Mouse (Mus musculus): ENCODE measurements around the gene Sox21. TPM values are rescaled to one million over a fixed set of nuclear protein-coding genes. Genes with fewer than 3 reads are reported as not detected.

Sox21 gene
- polyA plus RNA-seq, 1 experiment = not detected

DNA sequence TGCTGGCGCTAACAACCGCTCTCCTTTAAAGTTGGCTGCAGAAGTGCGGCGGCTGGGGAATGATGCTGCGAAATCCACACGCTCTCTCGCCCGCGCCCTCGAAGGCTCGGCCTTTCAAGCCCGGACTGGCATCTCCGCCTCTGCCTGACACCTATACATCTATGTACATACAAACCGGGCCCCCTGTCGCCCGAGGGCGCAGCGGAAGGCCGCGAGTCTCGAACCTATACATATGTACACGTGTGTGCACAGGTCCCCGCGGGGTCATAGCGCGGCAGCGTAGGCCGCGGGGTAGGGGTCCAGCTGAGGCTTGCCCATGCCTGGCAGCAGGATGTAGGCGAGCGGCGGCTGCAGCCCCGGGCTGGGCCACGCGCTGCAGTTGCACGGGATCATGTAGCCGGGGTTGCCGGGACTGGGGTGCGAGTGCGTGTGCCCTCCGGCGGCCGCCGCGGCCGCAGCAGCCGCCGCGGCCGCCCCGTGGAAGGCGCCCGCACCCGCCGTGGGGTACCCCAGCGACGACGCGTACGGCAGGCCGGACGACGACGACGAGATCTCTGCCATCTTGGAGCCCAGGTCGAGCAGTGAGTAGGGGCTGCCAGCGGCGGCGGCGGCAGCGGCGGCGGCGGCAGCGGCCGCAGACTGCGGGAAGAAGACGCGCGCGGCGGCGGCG lies 2.2 kb downstream of the Sox21 start:
- H3K4me3 ChIP-seq (ENCODE audit: insufficient read depth, low read depth, low read length) = peak overlapping the region; percentile 55
- H3K27ac ChIP-seq (replicated peaks; ENCODE audit: low read depth, low read length) = no peak overlapping the region
- H3K4me1 ChIP-seq (ENCODE audit: control insufficient read depth, insufficient read depth, insufficient read length, low read length) = peaks cover 2% of the 10 kb centered on the region; the same call in 1 of the 2 replicates

DNA sequence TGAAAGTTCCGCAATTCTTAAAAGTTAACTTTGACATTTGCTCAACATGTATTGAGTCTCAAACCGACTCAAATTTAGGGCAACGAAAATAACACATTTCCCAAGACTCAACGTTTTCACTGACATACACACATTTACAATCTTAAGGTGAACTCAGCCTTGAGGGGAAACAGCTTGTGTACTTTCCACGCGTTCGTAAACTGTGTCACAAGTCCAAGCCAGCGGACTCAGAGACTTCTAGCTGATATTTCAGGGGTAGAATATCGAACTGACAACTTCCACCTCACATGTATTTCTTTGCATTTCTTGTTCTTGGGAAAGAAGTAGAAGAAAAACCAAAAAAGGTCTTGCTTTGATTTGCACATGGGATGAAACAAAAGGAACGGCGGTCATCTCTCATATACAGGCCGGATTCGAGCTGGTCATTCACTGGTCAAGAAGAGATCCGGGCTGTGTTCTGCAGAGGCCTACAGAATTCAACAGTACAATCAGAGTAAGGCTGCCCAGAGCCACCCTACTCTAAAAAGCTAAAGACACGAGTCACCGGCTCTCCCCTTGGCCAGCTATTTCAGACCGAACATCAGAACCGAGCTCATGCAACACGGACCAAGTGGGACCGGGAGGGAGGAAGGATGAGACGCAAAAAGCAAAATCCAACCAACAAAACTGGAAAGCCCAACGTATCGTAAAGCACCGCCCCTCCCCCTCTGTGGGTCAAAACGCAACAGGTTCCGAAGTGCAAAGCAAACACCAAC lies 2.9 kb downstream of the Sox21 start:
- H3K4me1 ChIP-seq (ENCODE audit: control insufficient read depth, insufficient read depth, insufficient read length, low read length) = peaks cover 2% of the 10 kb centered on the region; the same call in 1 of the 2 replicates
- H3K4me3 ChIP-seq (ENCODE audit: insufficient read depth, low read depth, low read length) = peak overlapping the region; percentile 19; the same call in 1 of the 2 replicates
- no peak overlapping the region for H3K27ac ChIP-seq (replicated peaks; ENCODE audit: low read depth, low read length)

DNA sequence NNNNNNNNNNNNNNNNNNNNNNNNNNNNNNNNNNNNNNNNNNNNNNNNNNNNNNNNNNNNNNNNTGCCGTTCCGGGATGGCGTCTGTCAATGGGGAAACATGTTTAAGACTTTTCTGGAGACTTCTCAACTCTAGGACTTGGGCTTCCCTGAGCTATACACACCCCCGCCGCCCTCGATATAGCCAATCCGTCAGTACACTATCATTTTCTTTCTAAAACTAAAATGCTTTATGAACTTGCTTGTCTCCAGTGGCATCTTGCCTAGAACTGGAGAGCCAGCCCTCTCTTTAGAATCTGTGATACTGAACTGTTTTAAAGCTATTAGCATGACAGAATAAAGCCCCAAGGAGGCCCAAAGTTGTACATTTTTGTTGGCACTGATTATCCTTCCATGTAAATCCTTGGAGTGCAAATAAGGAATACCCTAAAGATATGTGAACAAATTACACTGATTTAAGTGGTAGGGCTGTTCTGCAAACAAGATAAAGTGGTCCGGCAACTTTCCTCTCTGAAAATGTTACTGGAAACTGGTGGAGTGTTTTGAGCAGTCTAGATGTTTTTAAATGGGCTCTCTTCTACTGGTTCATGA lies 4.4 kb downstream of the Sox21 start:
- Histone ChIP-seq H3K4me1 (ENCODE audit: control insufficient read depth, insufficient read depth, insufficient read length, low read length) (peaks cover 2% of the 10 kb centered on the region; the same call in 1 of the 2 replicates), H3K27ac (replicated peaks; ENCODE audit: low read depth, low read length) (no peak overlapping the region), H3K4me3 (ENCODE audit: insufficient read depth, low read depth, low read length) (no peak overlapping the region)

DNA sequence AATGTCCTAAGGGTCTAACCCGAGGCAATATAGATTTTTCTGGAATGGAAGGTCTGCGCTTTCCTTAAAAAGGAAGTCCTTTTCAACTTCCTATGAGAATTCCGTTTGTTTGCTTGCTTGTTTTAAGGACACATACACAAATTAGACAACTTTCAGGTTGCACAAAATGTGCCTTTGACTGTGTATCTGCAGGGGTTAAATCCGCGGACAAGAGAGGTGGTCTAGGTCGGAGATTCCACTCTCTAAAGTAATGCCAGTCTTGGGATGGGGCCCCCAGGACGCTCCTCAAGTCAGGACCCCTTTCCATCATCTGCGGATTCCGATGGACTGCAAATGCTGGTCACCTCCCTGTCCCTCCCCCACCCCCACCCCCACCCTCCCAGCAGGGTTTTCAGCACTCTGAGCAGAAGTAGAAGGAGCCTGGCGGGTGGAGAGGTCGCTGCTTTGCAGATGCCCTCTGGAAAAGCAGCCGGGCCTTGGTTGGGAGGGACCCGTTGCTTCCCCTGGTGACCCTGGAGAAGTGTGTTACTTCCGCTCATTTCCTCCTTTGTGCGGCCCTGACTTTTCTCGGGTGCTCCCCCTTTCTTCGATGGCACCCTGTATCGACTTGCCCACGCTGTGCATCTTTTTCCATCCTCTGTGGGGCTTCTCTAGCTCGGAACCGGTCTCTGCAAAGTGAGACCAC lies 10.2 kb downstream of the Sox21 start:
- H3K4me1 ChIP-seq (ENCODE audit: control insufficient read depth, insufficient read depth, insufficient read length, low read length) = no peaks in the 10 kb centered on the region
- no peak overlapping the region for H3K4me3 ChIP-seq (ENCODE audit: insufficient read depth, low read depth, low read length)
- H3K27ac ChIP-seq (replicated peaks; ENCODE audit: low read depth, low read length) = no peak overlapping the region

DNA sequence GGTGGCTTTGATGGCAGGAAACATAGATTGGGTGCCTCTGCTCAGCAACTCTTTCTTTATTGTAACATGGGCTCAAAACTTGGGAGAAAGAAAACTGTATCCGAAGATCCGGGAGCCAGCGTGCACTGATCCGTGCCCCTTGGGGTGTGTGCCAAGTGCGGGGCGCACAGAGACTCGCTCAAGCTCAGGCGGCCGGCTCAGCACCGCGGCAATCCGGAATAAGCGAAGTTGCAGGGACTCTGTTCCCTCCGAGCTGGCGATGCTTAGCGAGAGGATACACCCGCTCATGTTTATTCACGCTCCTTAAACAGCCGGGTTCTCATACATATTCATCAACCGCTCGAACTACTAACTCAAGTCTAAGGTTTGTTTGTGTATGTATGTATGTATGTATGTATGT lies 10.9 kb downstream of the Sox21 start:
- Histone ChIP-seq H3K4me3 (ENCODE audit: insufficient read depth, low read depth, low read length) (no peak overlapping the region), H3K4me1 (ENCODE audit: control insufficient read depth, insufficient read depth, insufficient read length, low read length) (no peaks in the 10 kb centered on the region), H3K27ac (replicated peaks; ENCODE audit: low read depth, low read length) (no peak overlapping the region)

DNA sequence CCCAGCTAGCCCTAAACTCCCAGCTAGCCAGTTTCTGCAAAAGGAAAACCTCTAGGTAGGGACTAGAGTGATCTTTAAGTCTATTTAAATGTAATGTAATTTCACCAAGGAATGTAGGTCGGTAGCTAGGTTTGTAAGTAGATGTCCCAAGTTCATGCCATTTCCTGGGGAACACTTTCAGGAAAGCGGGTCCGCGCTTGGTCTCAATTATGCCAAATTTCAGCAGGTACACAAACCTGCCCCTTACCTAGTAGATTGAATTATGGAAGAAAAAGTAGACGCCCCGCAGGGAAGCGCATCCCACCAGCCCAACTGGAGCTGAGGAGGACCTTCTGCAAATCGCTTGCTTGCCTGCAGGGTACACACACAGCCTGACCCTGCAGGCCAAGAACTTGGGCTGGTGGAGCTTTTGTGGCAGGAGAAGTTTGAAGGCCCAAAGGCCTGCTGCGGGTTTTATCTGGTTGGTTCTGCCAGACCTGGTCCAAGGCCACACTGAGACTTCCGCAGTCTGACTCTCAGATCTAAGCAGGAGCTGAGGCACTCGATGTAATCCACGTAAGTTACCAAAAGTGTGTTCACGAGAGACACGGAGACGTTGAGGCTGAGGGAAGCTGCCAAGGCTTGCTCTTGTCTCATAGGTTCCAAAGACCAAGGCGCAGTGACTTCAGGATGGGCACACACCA lies 11.6 kb downstream of the Sox21 start:
- Histone ChIP-seq H3K4me3 (ENCODE audit: insufficient read depth, low read depth, low read length) (no peak overlapping the region), H3K4me1 (ENCODE audit: control insufficient read depth, insufficient read depth, insufficient read length, low read length) (no peaks in the 10 kb centered on the region), H3K27ac (replicated peaks; ENCODE audit: low read depth, low read length) (no peak overlapping the region)

DNA sequence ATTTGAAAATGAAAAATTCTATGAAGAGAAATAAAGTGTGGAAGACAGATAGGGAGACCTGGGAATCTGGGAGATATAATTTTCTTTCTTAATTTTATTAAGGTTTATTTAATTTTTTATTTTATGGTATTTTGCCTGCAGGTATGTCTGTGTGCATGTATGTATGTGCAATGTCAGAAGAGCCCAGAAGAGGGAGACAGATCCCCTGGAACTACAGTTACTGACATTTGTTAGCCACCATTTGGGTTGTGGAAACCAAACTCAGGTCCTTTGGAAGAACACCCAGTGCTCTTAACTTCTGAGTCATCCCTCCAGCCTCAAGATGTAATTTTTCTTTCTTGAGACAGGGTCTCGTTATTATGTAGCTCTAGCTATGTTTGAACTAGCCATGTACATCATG lies 15.9 kb downstream of the Sox21 start:
- Histone ChIP-seq H3K27ac (replicated peaks; ENCODE audit: low read depth, low read length) (no peak overlapping the region), H3K4me1 (ENCODE audit: control insufficient read depth, insufficient read depth, insufficient read length, low read length) (no peaks in the 10 kb centered on the region), H3K4me3 (ENCODE audit: insufficient read depth, low read depth, low read length) (no peak overlapping the region)

DNA sequence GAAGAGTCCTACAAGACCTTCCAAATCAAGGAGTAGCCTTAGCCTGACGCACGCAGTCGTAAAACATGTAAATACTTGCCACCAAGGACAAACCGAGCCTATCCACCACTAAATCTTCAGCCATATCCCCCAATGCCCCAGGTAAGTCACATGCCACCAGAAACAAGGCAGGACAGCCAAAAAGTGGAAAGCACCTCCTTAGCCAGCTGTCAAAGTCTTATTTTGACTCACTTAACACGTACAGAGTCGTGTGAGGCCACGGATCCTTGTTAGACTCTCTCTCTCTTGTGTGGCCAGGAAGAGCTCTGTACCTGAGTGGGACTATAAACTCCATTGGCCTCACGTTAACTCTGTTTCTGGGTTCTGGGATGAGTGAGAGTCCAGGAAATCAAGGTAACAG lies 20.0 kb downstream of the Sox21 start:
- Histone ChIP-seq H3K4me1 (ENCODE audit: control insufficient read depth, insufficient read depth, insufficient read length, low read length) (no peaks in the 10 kb centered on the region), H3K4me3 (ENCODE audit: insufficient read depth, low read depth, low read length) (no peak overlapping the region), H3K27ac (replicated peaks; ENCODE audit: low read depth, low read length) (no peak overlapping the region)

DNA sequence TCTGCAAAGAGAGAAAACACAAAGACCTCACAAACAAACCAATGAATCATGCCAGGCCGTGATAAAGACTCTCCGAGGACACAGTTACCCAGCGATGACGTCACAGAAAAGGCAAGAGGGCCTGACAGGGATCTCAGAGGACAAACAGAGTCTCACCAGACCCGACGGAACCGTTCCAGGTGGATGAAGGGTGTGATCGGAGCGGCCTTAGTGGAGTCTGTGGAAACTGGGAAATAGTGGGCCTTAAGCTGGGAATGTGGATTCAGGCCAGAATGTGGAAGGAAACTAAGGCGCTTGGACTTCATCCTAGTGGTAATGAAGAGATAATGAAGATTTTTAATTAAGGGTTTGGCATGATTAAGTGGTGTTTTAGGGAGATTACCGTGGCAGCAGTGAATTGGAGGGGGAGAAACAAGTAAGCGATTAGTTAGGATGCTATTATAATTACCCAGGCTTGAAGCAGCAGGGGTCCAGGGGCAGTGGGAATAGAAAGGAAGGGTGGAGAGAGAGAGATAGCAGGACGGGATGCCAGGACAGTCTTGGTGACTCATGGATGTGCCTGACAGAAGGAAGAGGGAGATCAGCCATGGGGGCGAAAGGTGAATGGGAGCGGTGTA lies 24.5 kb downstream of the Sox21 start:
- H3K4me1 ChIP-seq (ENCODE audit: control insufficient read depth, insufficient read depth, insufficient read length, low read length) = no peaks in the 10 kb centered on the region

DNA sequence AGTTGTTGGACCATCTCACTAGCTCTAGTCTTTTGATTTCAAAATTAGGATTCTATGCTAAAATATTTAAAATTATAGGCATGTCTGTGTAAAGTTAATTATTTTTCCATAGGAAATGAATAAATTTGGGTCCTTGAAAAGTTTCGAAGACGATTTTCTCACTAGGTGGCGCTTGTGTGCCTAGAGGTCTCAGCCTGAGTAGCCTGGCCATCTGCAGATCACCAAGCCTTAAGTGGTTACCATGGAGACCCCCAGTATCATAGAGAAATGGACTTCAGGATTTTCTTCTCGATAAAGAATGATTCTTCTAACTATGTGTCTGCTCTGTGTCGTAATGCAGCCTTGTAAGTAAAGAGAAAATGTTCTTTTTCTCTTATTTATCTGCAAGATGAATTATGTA lies 27.2 kb downstream of the Sox21 start:
- no peak overlapping the region for H3K27ac ChIP-seq (replicated peaks; ENCODE audit: low read depth, low read length)
- no peaks in the 10 kb centered on the region for H3K4me1 ChIP-seq (ENCODE audit: control insufficient read depth, insufficient read depth, insufficient read length, low read length)
- no peak overlapping the region for H3K4me3 ChIP-seq (ENCODE audit: insufficient read depth, low read depth, low read length)

More for the DNA sequence above, 24.5 kb downstream of the Sox21 start:
- Histone ChIP-seq H3K27ac (replicated peaks; ENCODE audit: low read depth, low read length) (no peak overlapping the region), H3K4me3 (ENCODE audit: insufficient read depth, low read depth, low read length) (no peak overlapping the region)

DNA sequence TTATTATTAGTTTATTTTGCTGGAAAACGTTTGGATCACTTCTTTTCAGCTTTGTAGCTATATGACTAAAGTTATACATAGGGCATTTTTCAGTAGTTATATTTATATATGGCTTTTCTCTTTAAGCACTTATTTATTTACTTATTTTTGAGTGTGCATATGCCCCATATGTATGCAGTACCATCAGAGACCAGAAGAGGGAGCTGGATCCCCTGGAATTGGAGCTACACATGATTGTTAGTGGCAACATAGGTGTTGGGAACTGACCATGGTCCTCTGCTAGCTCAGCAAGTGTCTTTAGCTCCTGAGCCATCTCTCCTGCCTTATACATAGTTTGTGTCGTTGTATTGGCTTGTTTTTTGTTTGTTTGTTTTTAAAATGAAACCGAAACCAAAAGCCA lies 29.5 kb downstream of the Sox21 start:
- Histone ChIP-seq H3K4me3 (ENCODE audit: insufficient read depth, low read depth, low read length) (no peak overlapping the region), H3K27ac (replicated peaks; ENCODE audit: low read depth, low read length) (no peak overlapping the region), H3K4me1 (ENCODE audit: control insufficient read depth, insufficient read depth, insufficient read length, low read length) (no peaks in the 10 kb centered on the region)

DNA sequence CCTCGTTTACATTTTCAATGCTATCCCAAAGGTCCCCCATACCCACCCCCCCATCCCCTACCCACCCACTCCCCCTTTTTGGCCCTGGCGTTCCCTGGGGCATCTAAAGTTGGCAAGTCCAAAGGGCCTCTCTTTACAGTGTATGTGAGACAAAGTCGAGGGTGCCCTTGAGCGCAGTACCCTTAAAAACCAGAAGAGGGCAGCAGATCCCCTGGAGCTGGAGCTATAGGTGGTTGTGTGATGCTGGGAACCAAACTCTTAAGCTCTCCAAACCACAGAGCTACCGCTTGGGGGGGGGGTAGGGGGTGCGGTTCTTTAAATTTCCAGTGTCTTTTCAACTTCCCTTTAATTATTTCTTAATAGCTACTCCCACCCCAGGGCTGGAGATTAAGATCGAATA lies 33.8 kb downstream of the Sox21 start:
- Histone ChIP-seq H3K4me3 (ENCODE audit: insufficient read depth, low read depth, low read length) (no peak overlapping the region), H3K27ac (replicated peaks; ENCODE audit: low read depth, low read length) (no peak overlapping the region)

DNA sequence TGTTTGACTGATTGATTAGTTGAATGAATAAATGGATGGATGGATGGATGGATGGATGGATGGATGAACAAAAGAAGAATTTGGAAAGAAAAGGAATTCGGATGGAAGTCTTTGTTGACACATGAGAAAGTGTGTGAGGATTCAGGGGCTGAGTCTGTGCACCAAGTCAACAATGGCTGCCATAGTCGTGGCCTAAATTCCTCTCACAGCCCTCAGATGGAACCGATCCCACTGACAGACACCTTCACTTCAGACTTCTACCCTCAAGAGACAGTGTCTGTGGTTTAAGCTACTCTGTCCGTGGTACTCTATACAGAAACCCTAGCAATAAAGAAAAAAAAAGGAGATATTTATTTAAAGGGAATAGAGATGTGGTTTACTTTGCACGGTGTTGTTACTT lies 34.8 kb downstream of the Sox21 start:
- H3K4me3 ChIP-seq (ENCODE audit: insufficient read depth, low read depth, low read length) = no peak overlapping the region
- H3K27ac ChIP-seq (replicated peaks; ENCODE audit: low read depth, low read length) = no peak overlapping the region
- H3K4me1 ChIP-seq (ENCODE audit: control insufficient read depth, insufficient read depth, insufficient read length, low read length) = no peaks in the 10 kb centered on the region

More for the DNA sequence above, 33.8 kb downstream of the Sox21 start:
- no peaks in the 10 kb centered on the region for H3K4me1 ChIP-seq (ENCODE audit: control insufficient read depth, insufficient read depth, insufficient read length, low read length)

DNA sequence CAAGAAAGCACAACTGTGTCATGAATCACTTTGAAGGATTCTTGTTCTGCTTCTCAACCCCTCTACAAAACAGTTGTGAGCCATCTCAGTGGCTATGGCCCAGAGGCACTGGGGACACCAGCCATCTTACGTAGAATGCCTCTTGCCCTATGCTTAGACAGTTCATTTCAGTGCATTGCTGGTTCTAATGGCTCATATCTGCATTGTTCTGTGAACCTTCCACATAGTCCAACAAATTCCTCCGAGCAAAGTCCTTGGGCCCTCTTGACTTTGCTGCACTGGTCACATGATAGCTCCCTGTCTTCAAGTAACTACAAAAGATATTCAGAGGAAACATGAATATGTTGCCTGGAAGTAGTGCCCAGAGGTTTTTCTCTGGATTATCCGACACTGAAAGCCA lies 36.1 kb downstream of the Sox21 start:
- Histone ChIP-seq H3K27ac (replicated peaks; ENCODE audit: low read depth, low read length) (no peak overlapping the region), H3K4me3 (ENCODE audit: insufficient read depth, low read depth, low read length) (no peak overlapping the region), H3K4me1 (ENCODE audit: control insufficient read depth, insufficient read depth, insufficient read length, low read length) (no peaks in the 10 kb centered on the region)
